Mouse (Mus musculus) small intestine, adult 2 months (tissue): ENCODE measurements around the gene Atf5.

Experiments used
- CTCF ChIP-seq: fragments of 200-500 bp; IDR thresholded peaks from 2 replicates; pipeline ENCODE4 v1.5.1; 2012; ENCODE audit warnings: low read depth, mild to moderate bottlenecking, control low read depth, inconsistent platforms, low read length, moderate library complexity, mixed read lengths; ENCODE audit not compliant: insufficient replicate concordance, insufficient read length; ENCODE audit errors: extremely low read depth
- POLR2A ChIP-seq: fragments of 200-500 bp; IDR thresholded peaks from 2 replicates; pipeline ENCODE4 v1.6.1; 2012; ENCODE audit warnings: low read depth, mild to moderate bottlenecking, control low read depth, inconsistent platforms, low read length, moderate library complexity

GRCm38 (mm10) chr7:44846804-44847203, 30.3 kb upstream of the Atf5 start:
- TF ChIP-seq POLR2A: no peak
- no peak for TF ChIP-seq CTCF
